In the genomic region with DNA sequence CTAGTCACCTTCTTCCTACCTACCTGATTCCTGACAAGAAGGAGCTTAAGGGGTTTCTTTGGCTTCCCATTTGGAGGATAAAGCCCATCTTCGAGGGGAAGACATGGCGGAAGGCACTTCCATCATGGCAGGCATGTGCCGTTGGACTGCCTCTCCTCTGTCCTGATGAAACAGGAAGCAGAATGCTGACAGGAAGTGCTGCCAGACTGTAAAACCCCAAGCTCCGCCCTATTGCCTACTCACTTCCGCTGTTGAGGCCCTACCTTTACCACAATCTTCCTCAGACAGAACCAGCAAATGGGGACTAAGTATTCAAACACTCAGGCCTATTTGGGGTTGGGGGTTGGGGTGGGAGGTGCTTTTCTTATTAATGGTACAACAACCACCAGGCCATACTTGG, we compare ENCODE assay signal across 17 mouse cellular contexts.
DNase-seq lines count a peak whose midpoint lies in the region; ATAC-seq lines count a peak whose summit lies in the region.
"Had no signal": no experiment of that assay in that cellular context is flagged by ENCODE, and none has a peak within 500 bp of the region (broad histone marks: within the 10 kb centered on the region; RNA-seq: fewer than 3 reads in every experiment).

No protein-coding gene starts in this region.

- no peaks in the 10 kb centered on the region for H3K9me3 ChIP-seq in kidney, embryonic 14.5 days (ENCODE audit: control insufficient read depth, low read length)
- H3K9me3 ChIP-seq: intestine, embryonic 15.5 days; lung, embryonic 15.5 days had no signal

- no peak overlapping the region for H3K9ac ChIP-seq in kidney, embryonic 14.5 days (ENCODE audit: low read depth, low read length)
- H3K9ac ChIP-seq: intestine, embryonic 15.5 days; lung, embryonic 15.5 days had no signal

- no peaks in the 10 kb centered on the region for H3K27me3 ChIP-seq in kidney, embryonic 14.5 days (ENCODE audit: control insufficient read depth, insufficient read depth, low read length)
- H3K27me3 ChIP-seq: intestine, embryonic 15.5 days; lung, embryonic 15.5 days had no signal

- ATAC-seq in inflammation-experienced regulatory T-cells, adult 6 months, result peak; percentile 82
- no peak for ATAC-seq in kidney, embryonic 14.5 days (ENCODE audit: low FRiP score, low TSS enrichment)
- ATAC-seq: forebrain, embryonic 16.5 days; intestine, embryonic 15.5 days had no signal

- H3K27ac ChIP-seq in kidney, embryonic 14.5 days (ENCODE audit: low read depth, low read length), result no peak overlapping the region
- H3K27ac ChIP-seq: intestine, embryonic 15.5 days; lung, embryonic 15.5 days had no signal

- no peaks in the 10 kb centered on the region for H3K4me1 ChIP-seq in kidney, embryonic 14.5 days (ENCODE audit: control insufficient read depth, insufficient read depth, low read length)
- H3K4me1 ChIP-seq: intestine, embryonic 15.5 days; lung, embryonic 15.5 days had no signal

- 92% methylated on average over 5 of the region's 5 CpGs for WGBS in kidney, embryonic 14.5 days

- H3K36me3 ChIP-seq in kidney, embryonic 14.5 days (ENCODE audit: control insufficient read depth, insufficient read depth, low read length), result no peaks in the 10 kb centered on the region
- H3K36me3 ChIP-seq: intestine, embryonic 15.5 days; lung, embryonic 15.5 days had no signal

- H3K4me2 ChIP-seq in kidney, embryonic 14.5 days (replicated peaks; ENCODE audit: low read depth, low read length), result no peak overlapping the region
- H3K4me2 ChIP-seq: heart, embryonic 11.5 days; intestine, embryonic 15.5 days; liver, embryonic 11.5 days; lung, embryonic 15.5 days; midbrain, embryonic 11.5 days had no signal

- H3K4me3 ChIP-seq in kidney, embryonic 14.5 days (ENCODE audit: low read length), result no peak overlapping the region
- H3K4me3 ChIP-seq: erythroblast, embryonic 14.5 days; intestine, embryonic 15.5 days; lung, embryonic 15.5 days had no signal

- DNase-seq in CD4-positive helper T cell, adult 2 months (ENCODE audit: low read depth, low spot score), result peak; percentile 50
- DNase-seq in MN1 (ENCODE audit: low spot score), result peak; percentile 24
- peak; percentile 52 for DNase-seq in naive thymus-derived CD4-positive, alpha-beta T cell, adult 2 months (ENCODE audit: low read depth)
- no peak for DNase-seq in lung, postnatal 14 days
- DNase-seq in kidney, adult 9 months, result no peak
- DNase-seq: gastrocnemius, postnatal 14 days; heart, postnatal 36 days; kidney, postnatal 36 days had no signal

Comparison
In these comparisons a context has a peak if more than half of its experiments do, and no peak if none do; other contexts are left out.
1. DNase-seq: peak in CD4-positive helper T cell, adult 2 months (single experiment), MN1 (single experiment) and naive thymus-derived CD4-positive, alpha-beta T cell, adult 2 months (single experiment); none in lung, postnatal 14 days (single experiment) and kidney, adult 9 months (single experiment).